Mouse (Mus musculus) A20 (cell line): Measurements from ENCODE around the gene Guca2a.

Experiments used
- DNase-seq: peaks from one replicate; pipeline ENCODE4 v3.0.0-alpha.2; 2011; ENCODE audit warnings: low read depth, low spot score

Gene Guca2a

DNA sequence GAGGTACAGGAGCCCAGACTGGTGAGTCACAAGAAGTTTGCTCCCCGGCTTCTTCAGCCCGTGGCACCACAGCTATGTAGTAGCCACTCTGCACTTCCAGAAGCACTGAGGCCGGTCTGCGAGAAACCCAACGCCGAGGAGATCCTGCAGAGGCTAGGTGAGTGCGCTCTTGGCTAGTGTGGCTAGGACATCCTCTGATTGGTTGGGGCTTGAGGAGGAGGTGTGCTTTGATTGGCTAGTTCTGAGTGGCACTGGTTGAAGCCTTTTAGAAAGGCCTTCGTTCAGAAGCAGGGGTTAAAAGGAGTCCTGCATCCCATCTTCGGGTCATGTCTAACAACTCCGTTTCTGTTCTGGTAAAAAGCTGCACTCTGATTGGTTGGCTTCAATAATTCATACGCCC, 1.2 kb downstream of the Guca2a start:
- DNase-seq = no peak

- DNase-seq = no peak
These were observed 5.2 kb downstream of the Guca2a start for GRCm38 (mm10) chr4:119642666-119643065.

- DNase-seq = no peak
These were observed 19.5 kb downstream of the Guca2a start for GRCm38 (mm10) chr4:119657011-119657410.

DNA sequence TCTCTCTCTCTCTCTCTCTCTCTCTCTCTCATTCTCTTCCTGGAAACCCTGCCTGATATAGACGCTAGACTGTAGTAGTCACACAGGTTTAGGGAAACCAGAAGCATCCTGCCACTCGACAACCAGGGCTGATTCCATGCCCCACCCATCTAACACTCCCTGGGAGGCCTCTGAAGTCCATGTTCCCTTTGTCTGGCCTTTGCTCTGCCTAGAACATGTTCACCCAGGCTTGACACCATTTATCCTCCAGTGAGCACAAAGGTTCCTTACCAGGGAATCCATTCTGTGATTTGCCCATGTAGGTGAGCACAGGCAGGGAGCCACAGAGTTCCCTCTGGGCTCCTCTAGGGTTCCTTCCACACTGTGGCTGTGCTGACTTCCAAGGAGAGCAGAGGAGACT, 20.7 kb downstream of the Guca2a start:
- no peak for DNase-seq

- DNase-seq = no peak
These were observed 21.2 kb downstream of the Guca2a start, which contains the start of gene Guca2b for GRCm38 (mm10) chr4:119658731-119659130. Gene Guca2b, minus strand, starts transcription at chr4:119658954.

GRCm38 (mm10) chr4:119660007-119660406, 22.5 kb downstream of the Guca2a start:
- no peak for DNase-seq

- no peak for DNase-seq
These were observed 24.6 kb downstream of the Guca2a start for GRCm38 (mm10) chr4:119662151-119662550.

DNA sequence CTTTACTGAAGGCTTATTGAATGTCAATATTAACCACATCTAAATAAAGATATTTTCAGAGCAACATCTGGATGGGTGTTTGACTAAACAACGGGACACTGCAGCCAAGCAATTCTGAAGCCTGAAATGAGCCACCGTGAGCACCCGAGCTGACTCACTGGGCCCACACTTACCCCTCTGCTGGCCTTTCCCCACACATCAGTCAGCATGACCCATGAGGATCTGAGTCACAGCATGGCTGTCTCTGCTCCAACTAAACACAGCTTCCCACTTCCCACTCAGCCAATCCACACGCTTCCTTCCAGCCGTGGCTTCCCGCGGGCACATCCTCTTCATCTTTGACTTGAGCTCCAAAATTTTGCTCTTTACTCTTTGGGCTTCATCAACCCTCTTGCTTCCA, 25.5 kb downstream of the Guca2a start:
- no peak for DNase-seq

GRCm38 (mm10) chr4:119663409-119664095, 26.0 kb downstream of the Guca2a start:
- peak; percentile 92 for DNase-seq

DNA sequence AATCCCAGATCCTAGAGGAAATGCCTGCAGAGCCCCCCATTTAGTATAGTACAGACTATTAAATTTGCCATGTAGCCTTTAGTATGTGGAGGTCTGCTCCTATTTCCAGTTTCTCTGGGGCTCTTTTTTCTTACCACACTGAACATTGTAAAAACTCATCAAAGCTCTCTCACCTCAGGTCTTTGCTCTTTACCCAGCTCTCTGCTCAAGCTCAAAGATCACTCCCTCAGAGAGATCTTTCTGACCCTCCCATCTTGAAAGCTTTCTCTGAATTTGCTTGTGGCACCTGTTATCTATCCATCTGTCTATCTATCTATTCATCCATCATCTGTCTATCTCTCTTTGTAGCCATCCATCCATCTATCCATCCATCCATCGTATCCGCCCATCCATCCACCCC, 27.7 kb downstream of the Guca2a start:
- DNase-seq = no peak

GRCm38 (mm10) chr4:119666116-119666515, 28.6 kb downstream of the Guca2a start:
- DNase-seq = no peak

DNA sequence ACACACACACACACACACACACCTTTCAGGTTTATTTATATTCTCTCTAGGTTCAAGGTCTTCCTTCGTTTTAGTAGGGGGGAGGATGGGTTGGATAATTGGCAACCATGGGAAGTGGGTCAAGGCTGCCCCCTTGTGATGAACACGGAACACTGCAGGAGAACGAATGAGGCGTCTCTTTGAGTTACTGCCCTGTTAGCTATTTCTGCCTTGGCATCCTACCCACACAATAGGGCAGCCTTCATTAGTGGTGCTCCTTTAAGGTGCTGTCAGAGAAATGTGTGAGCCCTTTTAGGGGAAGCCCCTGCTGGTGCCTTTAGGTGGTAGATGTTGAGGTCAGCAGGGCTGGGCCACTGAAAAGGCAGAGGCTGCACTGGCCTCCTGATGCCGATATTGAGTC, 29.9 kb downstream of the Guca2a start:
- DNase-seq = peak; percentile 84

GRCm38 (mm10) chr4:119668185-119668584, 30.7 kb downstream of the Guca2a start:
- no peak for DNase-seq

GRCm38 (mm10) chr4:119668596-119668995, 31.1 kb downstream of the Guca2a start:
- DNase-seq = no peak

- peak; percentile 94 for DNase-seq
These were observed 32.1 kb downstream of the Guca2a start for GRCm38 (mm10) chr4:119669356-119670209.

GRCm38 (mm10) chr4:119670210-119670555, 32.7 kb downstream of the Guca2a start:
- DNase-seq = peak; percentile 83

GRCm38 (mm10) chr4:119670736-119671135, 33.2 kb downstream of the Guca2a start:
- DNase-seq = no peak

DNA sequence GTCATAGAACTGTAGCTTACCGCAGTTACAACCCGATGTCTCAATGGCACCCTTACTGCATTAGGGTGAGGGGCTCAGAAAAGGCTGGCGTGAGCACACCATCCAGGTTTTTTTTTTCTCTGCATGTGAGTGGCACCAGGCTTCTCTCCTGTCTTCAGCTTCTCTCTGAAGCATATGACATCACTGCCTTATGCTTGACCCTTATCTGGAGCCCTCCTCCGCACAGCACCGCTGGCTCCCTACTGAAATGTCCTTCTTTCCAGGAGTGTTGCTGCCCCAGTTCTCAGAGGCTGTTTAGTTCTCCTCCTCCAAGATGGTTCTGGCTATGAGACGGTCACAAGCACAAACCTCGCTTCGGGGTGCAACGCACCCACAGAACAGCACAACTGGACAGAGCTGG, 33.7 kb downstream of the Guca2a start:
- DNase-seq = no peak

DNA sequence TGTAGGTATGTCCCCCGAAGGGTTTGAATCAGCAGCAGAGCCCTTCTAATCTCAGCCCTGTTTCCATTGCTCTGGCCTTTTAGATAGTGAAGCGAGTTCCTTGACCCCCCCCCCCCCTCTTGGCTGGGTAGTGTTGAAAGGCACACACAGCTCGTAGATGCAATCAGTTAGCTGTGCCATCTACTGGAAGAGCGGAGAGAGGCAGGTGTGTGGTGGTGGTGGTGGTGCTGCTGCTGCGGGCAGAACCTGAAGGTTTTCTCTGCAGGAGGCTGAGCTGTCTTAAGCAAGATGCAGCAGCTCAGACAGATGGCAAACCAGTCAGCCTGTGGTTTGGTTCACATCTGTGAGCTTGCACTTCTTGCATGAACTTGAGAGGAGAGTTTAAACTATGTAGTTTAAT, 35.2 kb downstream of the Guca2a start:
- peak; percentile 75 for DNase-seq

- no peak for DNase-seq
These were observed 45.1 kb downstream of the Guca2a start for GRCm38 (mm10) chr4:119682596-119682995.

DNA sequence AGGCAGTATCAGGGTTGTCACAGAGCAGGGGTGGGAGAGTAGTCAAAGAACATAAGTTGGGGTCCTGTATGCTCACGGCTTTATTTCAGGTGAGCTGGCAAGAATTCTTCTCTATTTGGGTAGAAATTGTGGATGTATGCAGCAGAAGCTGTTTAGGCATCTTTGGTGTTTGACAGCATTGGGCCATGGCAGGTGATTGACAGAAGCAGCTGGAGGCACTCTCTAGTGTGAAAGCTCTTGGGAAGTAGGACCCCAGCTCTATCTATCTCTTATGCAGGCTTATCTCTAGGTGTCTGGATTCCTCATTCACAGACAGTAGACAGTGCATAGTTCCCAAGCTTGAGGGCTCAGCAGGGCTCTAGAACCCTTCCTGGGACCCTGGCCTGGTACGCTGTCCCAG, 48.2 kb downstream of the Guca2a start:
- no peak for DNase-seq
